ENCODE assay signal across 11 mouse cellular contexts in the genomic region with DNA sequence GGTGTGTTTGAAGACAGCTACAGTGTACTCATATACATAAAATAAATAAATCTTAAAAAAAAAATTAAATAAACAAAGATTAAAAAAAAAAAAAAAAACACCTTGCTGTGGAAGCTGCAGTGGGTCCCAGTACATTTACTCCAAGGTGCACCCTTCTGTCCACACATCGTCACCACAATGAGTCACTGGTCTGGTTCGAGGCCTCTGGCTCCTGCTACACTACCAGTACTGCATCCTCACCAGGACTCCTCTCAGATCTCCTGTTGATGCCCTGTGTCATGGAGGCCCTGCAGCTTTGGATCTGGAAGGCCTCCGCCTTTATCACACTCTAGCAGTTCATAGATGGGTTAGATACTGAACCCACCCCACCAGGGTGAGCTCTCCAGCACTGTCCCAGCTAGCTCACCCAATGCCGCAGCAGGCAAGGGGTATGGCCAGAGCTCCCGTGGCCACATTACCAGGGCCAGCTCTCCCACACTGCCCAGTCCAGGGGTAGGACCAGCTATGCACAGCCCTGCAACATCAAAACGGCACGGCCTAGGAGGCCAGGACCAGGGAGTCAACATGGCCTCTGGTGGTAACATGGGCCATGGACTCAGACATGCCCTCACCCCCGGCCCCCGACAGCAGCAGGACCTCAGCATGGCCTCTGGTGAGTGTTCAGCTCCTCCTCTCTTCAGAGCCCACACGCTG. TPM values are rescaled to one million over a fixed set of nuclear protein-coding genes. Genes with fewer than 3 reads are reported as not detected.
DNase-seq lines count a peak whose midpoint lies in the region; ATAC-seq and TF ChIP-seq lines count a peak whose summit lies in the region.
"Had no signal": no experiment of that assay in that cellular context is flagged by ENCODE, and none has a peak within 500 bp of the region (broad histone marks: within the 10 kb centered on the region; RNA-seq: fewer than 3 reads in every experiment).

No protein-coding gene starts in this region.

- no peak overlapping the region for H3K4me3 ChIP-seq in heart, embryonic 12.5 days
- no peak overlapping the region for H3K4me3 ChIP-seq in lung, embryonic 15.5 days
- H3K4me3 ChIP-seq in hindbrain, postnatal 0 days (ENCODE audit: low read length) = no peak overlapping the region
- H3K4me3 ChIP-seq in stomach, embryonic 14.5 days (ENCODE audit: low read depth, low read length) = no peak overlapping the region
- H3K4me3 ChIP-seq: hindbrain, embryonic 15.5 days had no signal

- peak overlapping the region; percentile 89 for H3K27ac ChIP-seq in heart, embryonic 12.5 days (ENCODE audit: poor library complexity, severe bottlenecking)
- H3K27ac ChIP-seq in lung, embryonic 15.5 days = peak overlapping the region; percentile 30; the same call in 1 of the 2 replicates
- no peak overlapping the region for H3K27ac ChIP-seq in hindbrain, postnatal 0 days
- peak overlapping the region; percentile 92 for H3K27ac ChIP-seq in stomach, embryonic 14.5 days (ENCODE audit: low read length)
- H3K27ac ChIP-seq: hindbrain, embryonic 15.5 days had no signal

- 87% methylated on average over 10 of the region's 10 CpGs for WGBS in heart, embryonic 12.5 days
- 88% methylated on average over 10 of the region's 10 CpGs for WGBS in lung, embryonic 15.5 days
- WGBS in hindbrain, postnatal 0 days = 93% methylated on average over 10 of the region's 10 CpGs
- WGBS in stomach, embryonic 14.5 days = 86% methylated on average over 10 of the region's 10 CpGs

- no peak for TF ChIP-seq CTCF in hindbrain, postnatal 0 days (IDR thresholded peaks at IDR 0.05; ENCODE audit: low read depth)

- H3K9ac ChIP-seq in heart, embryonic 12.5 days = peak overlapping the region; percentile 6; the same call in 1 of the 2 replicates
- H3K9ac ChIP-seq in lung, embryonic 15.5 days = no peak overlapping the region
- no peak overlapping the region for H3K9ac ChIP-seq in hindbrain, postnatal 0 days (replicated peaks; ENCODE audit: low read length)
- no peak overlapping the region for H3K9ac ChIP-seq in stomach, embryonic 14.5 days (replicated peaks; ENCODE audit: low read depth, low read length)
- H3K9ac ChIP-seq: hindbrain, embryonic 15.5 days had no signal

- no peaks in the 10 kb centered on the region for H3K9me3 ChIP-seq in heart, embryonic 12.5 days (replicated peaks)
- no peaks in the 10 kb centered on the region for H3K9me3 ChIP-seq in lung, embryonic 15.5 days
- no peaks in the 10 kb centered on the region for H3K9me3 ChIP-seq in hindbrain, postnatal 0 days (ENCODE audit: low read length)
- H3K9me3 ChIP-seq in stomach, embryonic 14.5 days (ENCODE audit: control insufficient read depth, low read depth, low read length) = no peaks in the 10 kb centered on the region
- H3K9me3 ChIP-seq: hindbrain, embryonic 15.5 days had no signal

- H3K4me2 ChIP-seq in heart, embryonic 12.5 days = no peak overlapping the region
- H3K4me2 ChIP-seq in lung, embryonic 15.5 days = no peak overlapping the region
- H3K4me2 ChIP-seq in hindbrain, postnatal 0 days (ENCODE audit: low read depth, low read length) = no peak overlapping the region
- H3K4me2 ChIP-seq in stomach, embryonic 14.5 days (replicated peaks; ENCODE audit: low read depth, low read length) = no peak overlapping the region
- H3K4me2 ChIP-seq: hindbrain, embryonic 15.5 days had no signal

- peak; percentile 27; the same call in 1 of the 2 replicates for ATAC-seq in heart, embryonic 12.5 days (ENCODE audit: insufficient number of reproducible peaks, low FRiP score)
- no peak for ATAC-seq in lung, embryonic 15.5 days (ENCODE audit: borderline replicate concordance, extremely low read depth, low FRiP score, low TSS enrichment)
- 0 out of 2 replicates have a peak, but pooled peaks have one; percentile 21 for ATAC-seq in hindbrain, postnatal 0 days
- 0 out of 2 replicates have a peak, but pooled peaks have one; percentile 5 for ATAC-seq in stomach, embryonic 14.5 days (ENCODE audit: insufficient number of reproducible peaks, insufficient read depth, low FRiP score, low read depth)

- no peaks in the 10 kb centered on the region for H3K36me3 ChIP-seq in heart, embryonic 12.5 days
- H3K36me3 ChIP-seq in lung, embryonic 15.5 days = no peaks in the 10 kb centered on the region
- no peaks in the 10 kb centered on the region for H3K36me3 ChIP-seq in hindbrain, postnatal 0 days (ENCODE audit: insufficient read depth, low read length)
- H3K36me3 ChIP-seq in stomach, embryonic 14.5 days (ENCODE audit: control insufficient read depth, insufficient read depth, low read length) = no peaks in the 10 kb centered on the region
- H3K36me3 ChIP-seq: hindbrain, embryonic 15.5 days had no signal

- no peak for DNase-seq in heart, adult 11 months
- DNase-seq in lung, postnatal 4 days = no peak
- no peak for DNase-seq in hindbrain, postnatal 0 days (ENCODE audit: low spot score)
- DNase-seq in adipocyte (ENCODE audit: low spot score) = no peak
- DNase-seq in retina, embryonic 14.5 days (ENCODE audit: low spot score) = no peak
- DNase-seq: right cerebral cortex, postnatal 4 days had no signal

- no peaks in the 10 kb centered on the region for H3K27me3 ChIP-seq in heart, embryonic 12.5 days (replicated peaks)
- no peaks in the 10 kb centered on the region for H3K27me3 ChIP-seq in lung, embryonic 15.5 days
- H3K27me3 ChIP-seq in hindbrain, postnatal 0 days (ENCODE audit: insufficient read depth, low read length) = no peaks in the 10 kb centered on the region
- H3K27me3 ChIP-seq in stomach, embryonic 14.5 days (ENCODE audit: control insufficient read depth, insufficient read depth, low read length) = no peaks in the 10 kb centered on the region
- H3K27me3 ChIP-seq: CH12.LX; hindbrain, embryonic 15.5 days had no signal

- H3K4me1 ChIP-seq in heart, embryonic 12.5 days (replicated peaks) = peaks cover 70% of the 10 kb centered on the region
- peaks cover 62% of the 10 kb centered on the region for H3K4me1 ChIP-seq in lung, embryonic 15.5 days
- H3K4me1 ChIP-seq in hindbrain, postnatal 0 days (ENCODE audit: insufficient read depth, low read length) = no peaks in the 10 kb centered on the region
- peaks cover 45% of the 10 kb centered on the region for H3K4me1 ChIP-seq in stomach, embryonic 14.5 days (ENCODE audit: control insufficient read depth, insufficient read depth, low read length)
- H3K4me1 ChIP-seq: hindbrain, embryonic 15.5 days had no signal

RNA-seq across cellular contexts. Expression of a gene that starts 26.4 kb away (rescaled TPM):
- polyA plus RNA-seq in heart, embryonic 12.5 days (2016; fragmentation: Nextera tagmentation; extraction: Ambion mirVana) = 23.8 and 25.3 TPM in 2 replicates
- 23.0 and 23.8 TPM in 2 replicates for polyA plus RNA-seq in lung, embryonic 15.5 days (2015; fragmentation: Nextera tagmentation; extraction: Ambion mirVana)
- 3.4 and 5.2 TPM in 2 replicates for total RNA-seq in hindbrain, postnatal 0 days (2014; rRNA removed)
- polyA plus RNA-seq in hindbrain, postnatal 0 days (2015; fragmentation: Nextera tagmentation; extraction: Ambion mirVana) = 3.7 and 4.2 TPM in 2 replicates
- polyA plus RNA-seq in stomach, embryonic 14.5 days (2014; fragmentation: Nextera tagmentation; extraction: Ambion mirVana) = 34.6 and 38.2 TPM in 2 replicates

RNA-seq across cellular contexts. Expression of a gene that starts 57.8 kb away (rescaled TPM):
- 14.4 and 14.6 TPM in 2 replicates for polyA plus RNA-seq in heart, embryonic 12.5 days (2016; fragmentation: Nextera tagmentation; extraction: Ambion mirVana)
- polyA plus RNA-seq in lung, embryonic 15.5 days (2015; fragmentation: Nextera tagmentation; extraction: Ambion mirVana) = 18.0 and 19.5 TPM in 2 replicates
- total RNA-seq in hindbrain, postnatal 0 days (2014; rRNA removed) = 19.8 and 23.0 TPM in 2 replicates
- 21.1 and 22.0 TPM in 2 replicates for polyA plus RNA-seq in hindbrain, postnatal 0 days (2015; fragmentation: Nextera tagmentation; extraction: Ambion mirVana)
- polyA plus RNA-seq in stomach, embryonic 14.5 days (2014; fragmentation: Nextera tagmentation; extraction: Ambion mirVana) = 21.4 and 21.7 TPM in 2 replicates
